Mouse (Mus musculus): ENCODE measurements around the gene Rhot2. TPM values are rescaled to one million over a fixed set of nuclear protein-coding genes. Genes with fewer than 3 reads are reported as not detected.

The Rhot2 gene
- polyA plus RNA-seq, 1 experiment from 2014 or later, result 28.0 TPM

GRCm38 (mm10) chr17:25860229-25860628 is 15.6 kb upstream of the Rhot2 start:
- Histone ChIP-seq H3K36me3 (replicated peaks) (peaks cover 45% of the 10 kb centered on the region), H3K27ac (peak overlapping the region; percentile 94), H3K4me3 (peak overlapping the region; percentile 84), H3K27me3 (ENCODE audit: poor library complexity, severe bottlenecking) (no peaks in the 10 kb centered on the region), H3K9me3 (no peaks in the 10 kb centered on the region), H3K4me1 (peaks cover 32% of the 10 kb centered on the region)
- 95% methylated on average over 6 of the region's 6 CpGs for WGBS
- no peak for DNase-seq (ENCODE audit: extremely low spot score, low spot score)

GRCm38 (mm10) chr17:25843636-25844395 is 835 bp downstream of the Rhot2 start:
- Histone ChIP-seq H3K27me3 (ENCODE audit: poor library complexity, severe bottlenecking) (no peaks in the 10 kb centered on the region), H3K4me3 (peak overlapping the region; percentile 94), H3K4me1 (peaks cover 31% of the 10 kb centered on the region), H3K9me3 (no peaks in the 10 kb centered on the region), H3K36me3 (replicated peaks) (peaks cover 85% of the 10 kb centered on the region), H3K27ac (peak overlapping the region; percentile 93)
- DNase-seq (ENCODE audit: extremely low spot score, low spot score), result no peak
- WGBS, result 4% methylated on average over 38 of the region's 38 CpGs

GRCm38 (mm10) chr17:25843122-25843521 is 1.5 kb downstream of the Rhot2 start:
- Histone ChIP-seq H3K36me3 (replicated peaks) (peaks cover 85% of the 10 kb centered on the region), H3K27ac (no peak overlapping the region)
- WGBS, result 94% methylated on average over 4 of the region's 4 CpGs

GRCm38 (mm10) chr17:25842509-25842908 is 2.1 kb downstream of the Rhot2 start:
- Histone ChIP-seq H3K9me3 (no peaks in the 10 kb centered on the region), H3K36me3 (replicated peaks) (peaks cover 85% of the 10 kb centered on the region), H3K4me1 (peaks cover 39% of the 10 kb centered on the region), H3K27me3 (ENCODE audit: poor library complexity, severe bottlenecking) (no peaks in the 10 kb centered on the region), H3K27ac (no peak overlapping the region), H3K4me3 (no peak overlapping the region)
- WGBS, result 76% methylated on average over 3 of the region's 3 CpGs
- no peak for DNase-seq (ENCODE audit: extremely low spot score, low spot score)

More at GRCm38 (mm10) chr17:25843122-25843521, 1.5 kb downstream of the Rhot2 start:
- Histone ChIP-seq H3K27me3 (ENCODE audit: poor library complexity, severe bottlenecking) (no peaks in the 10 kb centered on the region), H3K4me1 (peaks cover 33% of the 10 kb centered on the region), H3K9me3 (no peaks in the 10 kb centered on the region), H3K4me3 (peak overlapping the region; percentile 94)
- DNase-seq (ENCODE audit: extremely low spot score, low spot score), result no peak

- no peak within 1 kb of the TSS; the same call in 1 of the 2 replicates for H3K4me3 ChIP-seq
- peaks cover 75% of the 10 kb centered on the region for H3K36me3 ChIP-seq (replicated peaks)
- H3K9me3 ChIP-seq, result no peaks in the 10 kb centered on the region
- H3K27ac ChIP-seq, result no peak within 1 kb of the TSS
- DNase-seq (ENCODE audit: extremely low spot score, low spot score), result no peak
- peaks cover 51% of the 10 kb centered on the region for H3K4me1 ChIP-seq
- H3K27me3 ChIP-seq (ENCODE audit: poor library complexity, severe bottlenecking), result no peaks in the 10 kb centered on the region
- WGBS, result 94% methylated on average over 22 of the region's 22 CpGs
These were observed 3.4 kb downstream of the Rhot2 start, which contains the start of gene Gm20683 for GRCm38 (mm10) chr17:25841117-25841880. Gene Gm20683 (minus strand): TSS chr17:25841763.

- H3K4me1 ChIP-seq, result peaks cover 59% of the 10 kb centered on the region
- no peak for DNase-seq (ENCODE audit: extremely low spot score, low spot score)
These were observed 4.1 kb downstream of the Rhot2 start for GRCm38 (mm10) chr17:25840519-25840918.

GRCm38 (mm10) chr17:25839455-25840235 is 5.0 kb downstream of the Rhot2 start:
- Histone ChIP-seq H3K36me3 (replicated peaks) (peaks cover 76% of the 10 kb centered on the region), H3K9me3 (no peaks in the 10 kb centered on the region), H3K27me3 (ENCODE audit: poor library complexity, severe bottlenecking) (no peaks in the 10 kb centered on the region), H3K4me1 (peaks cover 63% of the 10 kb centered on the region), H3K27ac (0 out of 2 replicates have a peak overlapping the region, but pooled peaks have one; percentile 4), H3K4me3 (peak overlapping the region; percentile 1)
- DNase-seq (ENCODE audit: extremely low spot score, low spot score), result no peak
- WGBS, result 90% methylated on average over 14 of the region's 14 CpGs

More at GRCm38 (mm10) chr17:25840519-25840918, 4.1 kb downstream of the Rhot2 start:
- Histone ChIP-seq H3K27me3 (ENCODE audit: poor library complexity, severe bottlenecking) (no peaks in the 10 kb centered on the region), H3K27ac (no peak overlapping the region), H3K36me3 (replicated peaks) (peaks cover 75% of the 10 kb centered on the region), H3K4me3 (peak overlapping the region; percentile 18; the same call in 1 of the 2 replicates), H3K9me3 (no peaks in the 10 kb centered on the region)
- WGBS, result 95% methylated on average over 6 of the region's 6 CpGs

- peaks cover 80% of the 10 kb centered on the region for H3K36me3 ChIP-seq (replicated peaks)
- no peak overlapping the region for H3K27ac ChIP-seq
These were observed 5.7 kb downstream of the Rhot2 start for GRCm38 (mm10) chr17:25838904-25839303.

GRCm38 (mm10) chr17:25837533-25837932 is 7.1 kb downstream of the Rhot2 start:
- no peak for DNase-seq (ENCODE audit: extremely low spot score, low spot score)
- 57% methylated on average over 3 of the region's 3 CpGs for WGBS
- H3K27ac ChIP-seq, result 0 out of 2 replicates have a peak overlapping the region, but pooled peaks have one; percentile 81
- no peaks in the 10 kb centered on the region for H3K27me3 ChIP-seq (ENCODE audit: poor library complexity, severe bottlenecking)
- peaks cover 58% of the 10 kb centered on the region for H3K4me1 ChIP-seq
- peak overlapping the region; percentile 53; the same call in 1 of the 2 replicates for H3K4me3 ChIP-seq
- H3K36me3 ChIP-seq (replicated peaks), result peaks cover 73% of the 10 kb centered on the region
- no peaks in the 10 kb centered on the region for H3K9me3 ChIP-seq

More at GRCm38 (mm10) chr17:25838904-25839303, 5.7 kb downstream of the Rhot2 start:
- peaks cover 63% of the 10 kb centered on the region for H3K4me1 ChIP-seq
- no peaks in the 10 kb centered on the region for H3K27me3 ChIP-seq (ENCODE audit: poor library complexity, severe bottlenecking)
- 90% methylated on average over 4 of the region's 4 CpGs for WGBS
- H3K4me3 ChIP-seq, result peak overlapping the region; percentile 1; the same call in 1 of the 2 replicates
- no peaks in the 10 kb centered on the region for H3K9me3 ChIP-seq
- DNase-seq (ENCODE audit: extremely low spot score, low spot score), result no peak

- Histone ChIP-seq H3K27me3 (ENCODE audit: poor library complexity, severe bottlenecking) (no peaks in the 10 kb centered on the region), H3K4me3 (peak within 1 kb of the TSS; percentile 53), H3K9me3 (no peaks in the 10 kb centered on the region), H3K4me1 (peaks cover 62% of the 10 kb centered on the region), H3K36me3 (replicated peaks) (peaks cover 68% of the 10 kb centered on the region), H3K27ac (peak within 1 kb of the TSS; percentile 81)
- DNase-seq (ENCODE audit: extremely low spot score, low spot score), result peak; percentile 65
- WGBS, result 3% methylated on average over 29 of the region's 29 CpGs
These were observed 7.6 kb downstream of the Rhot2 start, which contains the start of gene Rhbdl1 for GRCm38 (mm10) chr17:25837076-25837410. Gene Rhbdl1 (minus strand): TSS chr17:25837295.

- H3K36me3 ChIP-seq (replicated peaks), result peaks cover 68% of the 10 kb centered on the region
- no peaks in the 10 kb centered on the region for H3K9me3 ChIP-seq
- DNase-seq (ENCODE audit: extremely low spot score, low spot score), result no peak
- H3K27me3 ChIP-seq (ENCODE audit: poor library complexity, severe bottlenecking), result no peaks in the 10 kb centered on the region
- WGBS, result 24% methylated on average over 23 of the region's 23 CpGs
- H3K4me3 ChIP-seq, result peak overlapping the region; percentile 53
- H3K4me1 ChIP-seq, result peaks cover 67% of the 10 kb centered on the region
- H3K27ac ChIP-seq, result peak overlapping the region; percentile 81
These were observed 8.1 kb downstream of the Rhot2 start for GRCm38 (mm10) chr17:25836397-25837075.

GRCm38 (mm10) chr17:25835816-25836215 is 8.8 kb downstream of the Rhot2 start:
- WGBS, result 94% methylated on average over 16 of the region's 16 CpGs
- no peak overlapping the region for H3K27ac ChIP-seq
- peaks cover 74% of the 10 kb centered on the region for H3K4me1 ChIP-seq
- DNase-seq (ENCODE audit: extremely low spot score, low spot score), result no peak
- peak overlapping the region; percentile 53; the same call in 1 of the 2 replicates for H3K4me3 ChIP-seq
- H3K27me3 ChIP-seq (ENCODE audit: poor library complexity, severe bottlenecking), result no peaks in the 10 kb centered on the region
- no peaks in the 10 kb centered on the region for H3K9me3 ChIP-seq
- H3K36me3 ChIP-seq (replicated peaks), result peaks cover 68% of the 10 kb centered on the region

All from forebrain, embryonic 10.5 days (tissue).